Mouse (Mus musculus) embryonic fibroblast, embryonic 13.5 days (primary cell): ENCODE measurements at regions not wholly inside any gene's neighbourhood (a gene's known extent, or its start where the extent isn't known, plus 50 kb on each side); places are given as distances from the start of the nearest gene placed in this dataset.

Experiments used
- CTCF ChIP-seq: IDR thresholded peaks from 2 replicates; pipeline ENCODE4 v1.5.1; 2011; ENCODE audit warnings: mild to moderate bottlenecking, control low read depth, low read length, moderate library complexity, borderline replicate concordance; ENCODE audit not compliant: insufficient read depth
- POLR2A ChIP-seq: IDR thresholded peaks from 2 replicates; pipeline ENCODE4 v1.6.1; 2011; ENCODE audit warnings: low read depth, mild to moderate bottlenecking, control low read depth, low read length, moderate library complexity

- no peak for TF ChIP-seq CTCF
- TF ChIP-seq POLR2A = no peak
Observed at GRCm38 (mm10) chr1:77267311-77268003, 247.4 kb downstream of the Epha4 start.
